Mouse (Mus musculus) right cerebral cortex, postnatal 14 days (tissue): ENCODE measurements around the gene Gm19426.
"Not testable (repeated sequence)": the region's sequence is repeated elsewhere in the genome, so short reads cannot be mapped to it uniquely, and the experiment has no call there.

ENCODE experiments used
- DNase-seq: peaks from one replicate; pipeline ENCODE4 v3.0.0; 2022

Gm19426 gene

DNA sequence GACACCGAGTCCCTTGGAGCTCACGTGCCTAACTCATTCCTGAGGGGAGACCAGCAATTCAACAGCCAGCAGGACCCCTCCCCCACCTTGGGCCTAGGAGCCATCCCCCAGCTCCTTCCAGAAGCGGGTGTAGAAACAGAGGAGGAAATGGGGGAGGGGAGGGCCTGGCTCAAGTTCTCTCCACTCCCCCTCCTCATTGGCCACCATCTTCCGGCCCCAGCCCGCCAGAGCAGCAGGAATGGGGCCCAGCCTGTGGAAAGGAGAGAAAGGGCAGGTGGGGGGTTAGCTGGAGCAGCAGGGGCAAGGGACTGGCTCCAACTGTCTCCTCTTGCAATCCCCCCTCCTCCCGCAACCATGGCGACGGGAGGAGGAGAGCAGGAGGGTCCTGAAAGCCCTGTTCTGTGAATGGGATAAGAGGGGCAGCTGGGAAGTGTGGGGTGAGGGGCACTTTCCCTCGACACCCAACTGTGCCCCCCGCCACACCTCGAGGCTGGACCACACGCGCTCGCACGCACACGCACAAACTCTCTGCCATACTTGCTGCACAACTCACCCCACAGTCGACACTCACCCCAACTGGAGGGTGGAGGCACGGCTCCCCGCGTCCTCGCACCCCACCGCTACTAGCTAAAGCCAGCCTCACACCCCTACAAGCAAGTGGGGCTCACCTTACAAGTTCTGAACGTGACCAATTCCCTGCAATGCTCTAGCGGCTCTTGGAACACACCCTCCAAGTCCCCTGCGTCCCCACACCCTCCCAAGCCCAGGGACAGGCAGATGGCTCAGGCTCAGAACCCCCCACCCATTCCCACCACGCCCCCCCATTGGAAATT, 788 bp downstream of the Gm19426 start:
- peak; percentile 38 for DNase-seq

DNA sequence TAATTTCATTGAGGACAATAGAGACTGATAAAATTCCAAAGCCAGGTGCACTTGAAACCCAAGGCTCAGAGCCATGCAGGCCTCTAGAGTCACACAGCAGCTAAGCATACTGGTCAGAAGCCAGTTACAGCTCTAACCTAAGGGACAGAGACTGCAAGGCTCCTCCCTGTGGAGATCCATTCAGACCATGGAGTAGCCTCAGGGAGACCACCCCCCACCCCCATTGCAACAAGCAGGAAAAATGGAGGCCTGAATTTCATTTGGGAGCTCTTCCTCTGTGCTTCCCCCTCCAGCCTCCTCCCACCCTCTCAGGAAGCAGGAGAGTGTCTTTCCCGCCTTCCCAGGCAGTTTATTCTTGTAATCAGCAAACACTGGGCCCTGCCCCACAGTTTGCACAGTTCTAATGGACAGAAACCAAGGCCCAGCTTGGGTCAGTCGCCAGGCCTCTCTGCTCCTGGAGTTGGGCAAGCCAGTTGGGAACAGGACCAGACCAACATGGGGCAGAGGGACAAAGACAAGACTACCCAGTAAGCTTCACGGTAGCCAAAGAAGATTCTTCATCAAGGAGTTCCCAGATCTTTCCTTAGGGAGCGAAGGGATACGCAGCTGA, 1.5 kb downstream of the Gm19426 start:
- no peak for DNase-seq

DNA sequence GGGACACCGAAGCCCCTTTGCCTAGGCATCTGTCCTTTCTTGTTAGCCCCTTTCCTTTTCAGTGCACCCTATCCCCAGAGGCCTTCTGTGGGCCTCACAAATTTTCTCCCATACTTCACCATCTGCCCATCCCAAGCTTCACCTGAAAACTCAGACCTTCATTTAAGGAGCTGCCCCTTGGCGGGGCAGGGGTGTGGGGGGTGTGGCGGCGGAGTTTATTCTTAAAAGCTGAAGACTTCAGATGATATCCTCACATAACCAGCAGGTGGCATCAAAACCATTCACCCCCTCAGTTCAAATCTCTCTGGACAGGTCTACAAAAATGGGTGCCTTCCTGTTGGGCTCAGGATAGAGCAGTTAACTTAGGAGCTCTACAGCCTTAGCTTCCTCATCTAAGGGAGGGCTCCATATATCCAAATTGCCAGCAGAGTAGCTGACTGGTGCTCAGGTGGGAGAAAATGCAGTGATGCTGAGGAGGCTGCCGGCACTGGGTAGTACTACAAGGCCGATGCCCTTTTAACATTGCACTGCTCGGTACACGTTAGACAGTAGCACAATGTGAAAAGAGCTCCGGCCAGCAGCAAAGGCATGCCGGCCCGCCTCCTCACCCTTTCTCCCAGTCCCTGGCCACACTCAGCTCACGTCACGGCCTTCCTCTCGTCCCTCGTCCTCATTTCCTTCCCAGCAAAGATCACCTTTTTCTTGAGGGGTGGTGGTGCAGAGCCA, 2.7 kb downstream of the Gm19426 start:
- DNase-seq = no peak

DNA sequence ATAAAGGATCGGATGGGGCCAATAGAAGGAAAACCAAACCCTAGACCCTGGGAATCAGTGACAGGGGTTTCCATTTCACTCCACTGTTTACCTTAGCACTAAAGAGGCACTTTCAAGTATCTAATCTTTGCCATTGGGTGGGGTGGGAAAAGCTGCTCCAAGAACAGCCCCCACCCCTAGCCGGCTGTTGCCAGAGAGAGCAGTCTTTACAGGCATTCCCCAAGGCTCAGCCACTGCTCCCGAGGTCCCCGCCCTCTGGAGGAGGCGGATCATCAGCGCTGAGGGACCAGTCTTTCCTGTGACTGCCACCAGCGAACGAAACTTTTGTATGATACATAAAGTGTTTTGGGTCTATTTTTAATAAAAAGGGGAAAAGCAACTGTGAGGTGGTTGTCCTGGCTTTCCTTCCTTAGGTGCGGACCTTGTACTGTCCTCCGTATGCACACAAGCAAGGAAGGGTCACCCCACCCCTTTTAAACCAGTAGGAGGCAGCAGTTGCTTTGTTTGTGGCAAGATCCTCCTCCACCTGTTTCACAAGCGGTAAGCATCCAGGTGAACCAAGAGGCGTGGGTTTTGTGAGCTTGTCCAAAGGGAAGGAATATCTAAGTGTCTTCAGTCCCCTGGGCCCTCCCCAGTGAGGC, 5.1 kb downstream of the Gm19426 start:
- no peak for DNase-seq

DNA sequence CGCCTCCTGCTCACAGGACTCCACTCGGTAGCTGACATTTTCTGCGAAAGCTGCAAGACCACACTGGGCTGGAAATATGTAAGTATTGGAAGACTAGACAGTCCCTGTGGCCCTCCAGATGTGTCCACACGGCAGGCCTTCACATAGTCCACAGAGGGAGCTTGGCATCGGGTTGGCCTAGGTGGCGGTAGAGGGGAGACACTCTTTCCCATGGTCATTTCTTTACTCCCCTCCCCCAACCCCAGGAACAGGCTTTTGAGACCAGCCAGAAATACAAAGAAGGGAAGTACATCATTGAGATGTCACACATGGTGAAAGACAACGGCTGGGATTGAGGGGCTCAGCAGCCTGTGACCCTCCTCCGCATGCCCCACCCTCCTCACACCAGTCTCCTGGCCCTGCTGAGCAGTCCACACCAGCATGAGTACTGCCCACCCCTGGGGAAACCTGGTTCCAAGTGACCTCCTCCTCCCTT, 6.0 kb downstream of the Gm19426 start:
- no peak for DNase-seq

DNA sequence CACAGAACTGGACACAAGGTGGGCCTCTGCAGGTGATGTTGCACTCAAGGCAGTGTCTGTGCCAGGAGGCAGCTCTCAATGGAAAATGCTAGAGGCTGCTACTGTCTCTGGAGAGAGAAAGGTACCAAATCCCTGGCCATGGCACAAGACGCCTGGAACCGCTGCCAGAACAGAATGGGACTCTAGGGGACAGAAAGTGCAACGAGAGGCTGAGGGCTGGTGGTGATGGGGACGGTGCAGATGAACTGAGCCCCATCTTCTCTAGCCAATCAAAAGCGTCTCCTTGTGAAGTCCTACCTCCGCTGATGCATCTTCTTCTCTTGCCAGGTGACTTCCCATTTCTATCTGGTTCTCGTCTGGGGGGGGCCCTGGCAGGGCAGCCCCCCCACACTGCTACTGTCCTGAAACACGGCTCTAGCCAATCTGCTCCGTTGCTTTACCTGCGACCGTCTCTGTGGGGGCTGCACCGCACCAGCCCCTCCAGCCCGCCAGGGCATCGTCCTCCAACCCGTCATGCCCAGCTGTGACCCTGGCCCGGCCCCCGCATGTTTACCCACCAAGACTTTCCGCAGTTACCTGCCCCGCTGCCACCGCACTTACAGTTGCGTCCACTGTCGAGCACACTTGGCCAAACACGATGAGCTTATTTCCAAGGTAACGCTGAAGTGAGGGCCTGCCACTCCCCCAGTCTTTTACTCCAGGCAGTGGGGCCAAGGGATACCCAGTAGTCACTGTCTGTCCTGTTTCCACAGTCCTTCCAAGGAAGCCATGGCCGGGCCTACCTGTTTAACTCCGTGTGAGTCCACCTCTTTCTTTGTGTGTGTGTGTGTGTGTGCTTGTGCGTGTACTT, 6.9 kb downstream of the Gm19426 start:
- DNase-seq = no peak

DNA sequence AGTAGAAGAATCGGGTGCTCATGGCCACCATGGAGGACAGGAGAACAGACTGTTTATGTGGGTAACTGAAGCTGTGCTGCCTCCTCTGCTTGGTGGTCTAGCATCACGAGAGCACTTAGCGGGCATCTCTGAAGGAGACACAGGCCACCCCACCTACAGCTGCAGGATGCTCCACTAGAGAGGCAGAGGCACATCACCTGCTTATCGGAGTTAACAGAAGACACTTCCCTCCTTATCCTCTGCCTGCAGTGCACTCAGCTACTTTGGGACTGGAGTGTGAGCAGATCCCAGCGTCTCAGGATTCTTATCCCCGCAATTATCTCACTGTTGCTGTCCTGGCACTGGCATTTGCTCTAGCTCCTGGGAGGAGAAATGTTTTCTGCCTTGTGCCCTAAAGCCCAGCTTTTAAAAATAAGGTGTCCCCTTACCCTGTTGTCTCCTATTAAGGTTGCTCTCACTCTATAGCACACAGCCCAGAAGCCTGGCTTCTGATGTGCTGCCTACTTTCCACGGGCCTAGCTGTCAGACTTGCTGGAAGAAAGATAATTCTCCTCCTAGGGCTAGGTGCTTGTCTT, 8.0 kb downstream of the Gm19426 start:
- no peak for DNase-seq

DNA sequence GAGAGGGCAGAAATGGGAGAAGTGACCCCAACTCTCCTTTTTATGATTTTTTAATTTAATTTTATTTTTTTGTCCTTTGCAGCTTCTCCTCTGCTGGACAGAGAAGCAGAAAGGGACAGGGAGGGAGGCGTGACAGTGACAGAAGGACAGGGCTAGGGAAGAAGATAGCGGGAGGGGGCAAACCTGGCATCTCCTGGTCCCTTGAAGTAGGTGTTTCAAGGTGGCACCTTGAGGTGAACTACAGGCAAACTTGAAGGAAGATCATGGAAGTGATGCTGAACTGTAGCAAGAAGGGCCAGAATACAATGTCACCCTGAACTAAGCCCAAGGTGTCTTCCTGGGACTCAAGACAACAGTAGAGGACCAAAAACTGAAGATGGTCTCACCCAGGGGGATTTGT, 8.5 kb downstream of the Gm19426 start:
- DNase-seq = no peak

DNA sequence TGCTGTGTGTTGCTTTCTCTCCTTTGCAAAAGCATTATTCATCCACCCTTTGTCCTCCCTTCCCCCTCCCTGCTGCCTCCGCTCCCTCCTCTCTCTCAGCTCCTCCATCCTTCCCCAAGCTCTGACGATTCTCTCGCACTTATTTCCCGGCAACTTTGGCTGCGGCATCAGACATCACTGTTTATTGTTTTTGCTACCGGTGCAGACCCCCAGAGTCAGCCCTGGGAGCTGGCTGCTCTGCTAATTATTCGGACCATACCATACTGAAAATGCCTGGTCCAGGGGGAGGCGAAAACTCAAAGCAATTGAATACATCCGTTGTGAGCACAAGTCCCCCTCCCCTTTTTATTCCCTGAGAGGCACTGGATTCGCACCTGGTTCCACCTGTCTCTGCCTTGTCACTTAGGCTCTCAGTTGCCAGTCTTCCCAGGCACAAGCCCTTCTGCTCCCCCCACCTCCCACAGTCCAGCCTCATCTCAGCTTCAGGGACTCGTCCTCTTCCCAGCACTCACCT, 9.0 kb downstream of the Gm19426 start:
- DNase-seq = no peak

DNA sequence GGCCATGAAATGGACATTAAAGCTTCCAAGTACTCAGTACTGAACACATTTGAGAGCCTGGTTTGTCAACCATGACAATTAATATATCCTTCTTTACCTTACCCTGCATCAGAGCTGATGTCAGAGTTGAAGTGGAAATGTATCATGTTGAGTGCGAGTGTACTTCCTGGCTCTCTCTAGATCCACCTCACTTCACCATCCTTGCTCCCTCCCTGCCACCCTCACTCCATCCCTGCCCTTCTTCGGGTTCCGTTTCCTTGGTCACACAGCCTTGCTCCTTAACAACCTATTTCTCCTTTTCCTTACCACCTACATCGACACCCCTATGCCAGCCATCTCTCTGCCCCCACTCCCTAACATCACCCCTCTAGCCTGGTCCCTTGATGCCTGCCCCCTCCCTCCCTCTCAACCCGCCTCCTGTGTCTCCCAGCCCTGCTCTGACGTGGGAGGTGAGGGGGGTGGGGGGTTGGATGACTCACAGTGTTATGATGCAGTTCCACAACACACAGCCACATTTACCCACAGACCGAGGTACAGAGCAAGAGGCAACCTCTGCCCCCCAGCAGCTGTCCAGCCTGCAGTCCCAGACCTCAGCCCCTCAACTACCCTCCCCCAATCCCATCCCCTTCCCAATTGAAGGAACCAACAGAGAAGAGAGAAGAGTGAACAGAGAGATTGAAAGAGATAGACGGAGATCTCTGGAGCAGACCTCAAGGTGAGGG, 9.7 kb downstream of the Gm19426 start, which contains the start of gene Ypel4:
Ypel4 (plus strand) TSS at position 480 of the 722 bp plus-strand sequence.
- DNase-seq = peak; percentile 54

DNA sequence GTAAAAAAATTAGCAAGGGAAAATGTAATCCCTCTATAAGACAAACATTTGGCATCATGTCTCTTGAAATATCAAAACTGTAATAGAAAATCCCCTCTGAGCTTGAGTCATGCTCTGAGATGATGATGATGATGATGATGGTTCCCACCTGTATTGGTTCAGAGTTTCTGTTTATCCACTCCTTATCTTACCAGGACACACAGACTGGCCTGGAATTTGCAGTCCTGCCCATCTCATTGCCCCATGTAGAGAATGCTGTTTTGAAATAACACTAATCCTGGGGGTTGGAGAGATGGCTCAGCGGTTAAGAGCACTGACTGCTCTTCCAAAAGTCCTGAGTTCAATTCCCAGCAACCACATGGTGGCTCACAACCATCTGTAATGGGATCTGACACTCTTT, 11.1 kb downstream of the Gm19426 start:
- DNase-seq = no peak

DNA sequence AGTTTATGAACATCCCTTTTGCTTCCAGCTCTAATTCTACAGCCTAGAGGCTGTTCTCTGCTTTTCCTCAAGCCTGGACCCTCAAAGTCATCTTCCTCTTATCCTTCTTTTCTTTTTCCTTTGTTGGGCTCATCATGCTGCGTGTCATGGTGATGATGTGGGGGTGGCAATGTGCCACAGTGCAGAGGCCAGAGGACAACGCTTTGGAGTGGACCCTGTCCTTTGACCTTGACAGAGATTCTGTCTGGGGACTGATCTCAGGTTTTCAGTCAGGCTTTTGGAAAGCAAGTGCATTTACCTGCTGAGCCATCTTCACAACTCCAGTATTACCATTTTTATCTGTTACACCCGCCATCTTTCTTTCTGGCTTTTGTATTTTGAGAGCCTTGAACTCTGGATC, 12.2 kb downstream of the Gm19426 start:
- no peak for DNase-seq

DNA sequence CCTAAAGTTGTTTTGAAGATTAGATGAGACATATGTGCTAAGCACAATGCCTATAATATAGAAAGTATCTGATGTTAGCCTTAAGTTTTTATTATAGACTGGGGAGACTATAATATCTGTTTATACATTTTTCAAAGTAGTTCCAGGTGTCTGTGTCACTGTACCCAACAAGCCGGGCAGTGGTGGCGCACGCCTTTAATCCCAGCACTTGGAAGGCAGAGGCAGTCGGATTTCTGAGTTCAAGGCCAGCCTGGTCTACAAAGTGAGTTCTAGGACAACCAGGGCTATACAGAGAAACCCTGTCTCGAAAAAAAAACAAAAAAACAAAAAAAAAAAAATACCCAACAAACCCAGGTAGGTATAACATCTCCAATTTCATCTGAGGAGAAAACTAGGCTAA, 15.3 kb downstream of the Gm19426 start:
- DNase-seq = not testable (repeated sequence)

DNA sequence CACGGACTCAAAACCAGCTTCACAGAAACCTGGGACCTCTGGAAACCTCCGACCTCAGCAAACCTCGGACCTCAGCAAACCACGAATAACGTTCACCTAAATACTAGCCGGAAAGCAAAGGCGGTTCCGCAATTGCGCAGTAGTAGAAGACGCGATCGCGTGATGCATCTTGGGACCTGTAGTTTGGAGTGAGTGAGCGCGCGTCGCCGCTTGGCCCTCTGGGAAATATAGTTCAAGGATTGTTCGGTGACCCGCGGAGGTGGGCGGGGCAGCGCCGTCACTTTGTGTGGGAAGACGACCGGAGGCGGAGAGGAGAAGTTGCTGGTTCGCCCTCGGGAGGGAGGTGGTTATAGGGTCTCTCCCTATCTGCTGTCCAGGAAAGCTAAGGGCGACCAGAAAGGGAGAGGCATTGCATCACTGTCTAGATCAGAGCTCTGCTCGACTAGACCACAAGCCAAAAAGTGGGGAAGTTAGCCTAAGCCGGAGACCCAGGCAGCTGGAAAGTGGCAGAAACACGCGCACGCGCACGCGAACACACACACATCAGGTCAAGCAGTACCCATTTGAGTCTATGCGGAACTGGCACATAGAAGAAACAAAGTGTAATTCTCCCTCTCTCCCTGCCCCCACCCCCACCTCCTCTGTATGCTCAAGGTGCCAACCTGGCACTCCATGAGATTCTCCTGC, 16.1 kb downstream of the Gm19426 start, which contains the start of gene Clp1:
Clp1 (minus strand) TSS at position 179 of the 687 bp plus-strand sequence.
- peak; percentile 92 for DNase-seq

DNA sequence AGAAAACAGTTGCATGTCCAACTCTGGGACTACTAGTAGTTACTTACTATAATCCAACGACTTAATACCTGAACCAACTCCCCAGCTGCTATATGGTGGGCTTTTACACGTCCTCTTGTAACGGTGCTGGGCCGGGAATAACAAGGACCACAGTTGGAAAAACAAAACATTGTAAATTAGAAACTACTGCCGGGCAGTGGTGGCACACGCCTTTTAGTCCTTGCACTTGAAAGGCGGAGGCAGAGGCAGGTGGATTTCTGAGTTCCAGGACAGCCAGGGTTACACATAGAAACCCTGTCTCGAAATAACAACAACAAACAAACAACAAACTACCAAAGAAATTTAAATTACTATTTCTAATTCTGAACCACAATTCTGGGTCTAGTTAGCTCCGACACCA, 16.7 kb downstream of the Gm19426 start:
- DNase-seq = no peak

DNA sequence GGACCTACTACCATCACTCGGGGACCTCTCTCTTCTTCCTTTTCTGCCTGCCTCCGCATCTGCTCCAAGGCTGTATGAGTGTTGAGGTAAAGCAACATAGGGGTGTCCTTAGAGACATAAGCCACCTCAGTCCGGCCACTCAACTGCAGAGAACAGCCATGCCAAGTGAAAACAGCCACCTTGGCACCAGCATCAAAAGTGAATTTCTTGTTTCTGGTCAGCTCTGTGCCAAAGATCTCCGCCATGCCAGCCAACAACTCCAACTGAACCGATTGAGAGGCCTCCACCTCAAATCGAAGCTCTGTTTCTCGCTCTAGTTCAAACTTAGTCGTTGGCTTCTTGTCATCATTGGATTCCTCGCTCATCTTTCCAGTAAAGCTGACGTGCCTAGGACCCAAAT, 17.7 kb downstream of the Gm19426 start:
- no peak for DNase-seq

DNA sequence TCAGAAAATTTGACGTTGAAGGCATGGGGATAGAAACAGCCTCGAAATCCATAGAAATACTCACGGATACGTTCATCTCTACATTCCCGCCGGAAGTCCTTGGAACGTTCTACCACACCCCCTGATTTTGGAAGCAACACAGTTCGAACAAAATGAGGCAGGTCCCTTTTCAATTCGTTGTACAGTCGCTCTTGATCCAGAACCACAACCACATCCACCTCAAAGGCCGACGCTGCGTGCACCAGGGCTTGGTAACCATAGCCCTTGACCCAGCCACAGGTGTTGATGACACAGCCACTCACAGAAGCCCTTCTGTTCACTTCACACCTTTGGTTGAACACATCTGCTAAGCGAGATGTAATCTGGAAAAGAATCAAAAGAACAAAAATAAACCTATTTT, 19.6 kb downstream of the Gm19426 start:
- DNase-seq = no peak

DNA sequence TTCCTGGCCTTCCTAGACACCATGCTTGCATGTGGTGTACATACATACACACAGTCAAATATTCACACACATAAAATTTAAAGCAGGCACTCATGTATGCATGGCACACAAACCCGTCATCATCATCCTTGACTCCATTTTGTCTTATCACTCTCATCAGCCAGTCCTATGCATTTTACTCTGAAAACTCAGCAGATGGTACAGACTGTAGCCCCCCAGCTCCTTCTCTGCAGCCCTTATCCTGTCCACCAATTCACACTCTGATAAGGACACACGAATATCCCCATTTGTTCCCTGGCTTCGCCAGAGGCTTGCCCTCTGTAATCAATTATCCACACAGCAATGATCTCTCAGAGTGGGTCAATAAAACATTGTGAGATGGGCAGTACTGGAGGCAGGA, 22.3 kb downstream of the Gm19426 start:
- DNase-seq = no peak

DNA sequence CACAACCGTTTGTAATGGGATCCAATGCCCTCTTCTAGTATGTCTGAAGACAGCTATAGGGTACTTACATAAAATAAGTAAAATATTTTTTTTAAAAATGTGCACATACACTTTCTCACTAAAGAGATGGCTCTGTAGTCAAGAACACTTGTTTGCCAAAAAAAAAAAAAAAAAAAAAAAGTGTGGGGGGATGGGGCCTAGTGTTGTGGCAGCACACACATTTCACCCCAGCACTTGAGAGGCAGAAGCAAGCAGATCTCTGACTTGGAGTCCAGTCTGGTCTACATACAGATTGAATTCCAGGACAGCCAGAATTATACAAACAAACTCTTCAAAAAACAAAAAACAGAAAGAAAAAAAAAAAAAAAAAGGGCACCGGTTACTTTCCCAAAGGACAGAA, 22.7 kb downstream of the Gm19426 start:
- DNase-seq = no peak

DNA sequence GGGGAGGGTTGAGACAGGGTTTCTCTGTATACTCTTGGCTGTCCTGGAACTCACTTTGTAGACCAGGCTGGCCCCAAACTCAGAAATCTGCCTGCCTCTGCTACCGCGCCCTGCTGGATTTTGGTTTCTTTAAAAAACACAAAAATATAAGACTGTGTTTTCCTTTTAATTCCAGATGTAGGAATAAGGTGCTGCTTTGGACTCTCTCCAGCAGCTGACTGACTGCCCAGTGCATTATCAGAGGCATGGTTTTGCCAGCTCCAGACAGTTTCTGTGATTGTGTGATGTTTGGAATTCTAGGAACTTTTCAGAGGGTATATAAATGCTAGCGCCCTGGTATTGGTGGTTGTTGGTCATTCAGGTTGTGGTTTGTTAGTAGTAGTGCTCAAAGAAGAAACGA, 26.1 kb downstream of the Gm19426 start:
- DNase-seq = no peak
